Mouse (Mus musculus): Measurements from ENCODE around the gene Gigyf2.

DNA sequence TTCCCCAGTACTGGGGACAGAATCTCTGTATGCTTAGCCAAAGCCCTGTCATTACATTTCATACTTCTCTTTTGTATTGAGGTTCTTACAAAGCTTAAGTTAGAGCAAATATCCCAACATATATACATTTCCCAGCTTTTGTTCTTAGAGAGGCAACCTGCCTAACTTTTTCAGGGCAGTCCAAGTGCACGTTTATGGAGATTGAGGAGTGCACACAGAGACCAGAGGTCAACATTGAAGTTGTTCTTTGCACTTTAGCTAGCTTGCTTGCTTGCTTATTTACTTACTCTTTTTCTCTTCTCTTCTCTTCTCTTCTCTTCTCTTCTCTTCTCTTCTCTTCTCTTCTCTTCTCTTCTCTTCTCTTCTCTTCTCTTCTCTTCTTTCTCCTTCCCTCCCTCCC, 33.5 kb downstream of the Gigyf2 start:
- TF ChIP-seq CTCF (IDR thresholded peaks at IDR 0.05; ENCODE audit: borderline replicate concordance, insufficient read depth, low read length) (no peak), POLR2A (IDR thresholded peaks at IDR 0.05; ENCODE audit: low read depth, low read length) (no peak)
